Mouse (Mus musculus) kidney, embryonic 14.5 days (tissue): ENCODE data around the gene Efcab11. TPM values are rescaled to one million over a fixed set of nuclear protein-coding genes. Genes with fewer than 3 reads are reported as not detected.

ENCODE experiments used
- ATAC-seq: fragments of 200-750 bp; cut with Nextera tagmentation; 2 replicates; pipeline ENCODE4 v1.8.0; 2017; ENCODE audit warnings: moderate number of reproducible peaks, mild to moderate bottlenecking, moderate TSS enrichment, moderate library complexity; ENCODE audit not compliant: low FRiP score, low TSS enrichment
- H3K27ac ChIP-seq: fragments of 300-500 bp; sonication (generic); 2 replicates; pipeline ENCODE4 v1.5.1; 2014; ENCODE audit warnings: low read depth, mild to moderate bottlenecking, low read length, moderate library complexity, mixed read lengths
- H3K27me3 ChIP-seq: fragments of 300-500 bp; sonication (generic); 2 replicates; pipeline ENCODE4 v1.6.1; 2014; ENCODE audit warnings: mild to moderate bottlenecking, low read length; ENCODE audit not compliant: control insufficient read depth, insufficient read depth
- H3K36me3 ChIP-seq: fragments of 300-500 bp; sonication (generic); 2 replicates; pipeline ENCODE4 v1.6.1; 2014; ENCODE audit warnings: low read length, mixed read lengths; ENCODE audit not compliant: control insufficient read depth, insufficient read depth
- H3K4me1 ChIP-seq: fragments of 300-500 bp; sonication (generic); 2 replicates; pipeline ENCODE4 v1.6.1; 2014; ENCODE audit warnings: low read length, mixed read lengths; ENCODE audit not compliant: control insufficient read depth, insufficient read depth
- H3K4me2 ChIP-seq: fragments of 300-500 bp; sonication (generic); replicated peaks from 2 replicates; pipeline ENCODE4 v1.6.1; 2014; ENCODE audit warnings: low read depth, mild to moderate bottlenecking, low read length
- H3K4me3 ChIP-seq: fragments of 300-500 bp; sonication (generic); 2 replicates; pipeline ENCODE4 v1.5.1; 2014; ENCODE audit warnings: mild to moderate bottlenecking, low read length
- H3K9ac ChIP-seq: fragments of 300-500 bp; sonication (generic); 2 replicates; pipeline ENCODE4 v1.6.1; 2014; ENCODE audit warnings: low read depth, mild to moderate bottlenecking, low read length, moderate library complexity
- H3K9me3 ChIP-seq: fragments of 300-500 bp; sonication (generic); 2 replicates; pipeline ENCODE4 v1.6.1; 2016; ENCODE audit warnings: low read length; ENCODE audit not compliant: control insufficient read depth
- WGBS: fragments of 180-500 bp; shearing (Covaris S2); extraction: QIAGEN DNeasy Blood & Tissue Kit; methylation state at CpG from one replicate; pipeline ENCODE4 v1.1.7; 2014; 5-methylcytosine and 5-hydroxymethylcytosine counted together
- polyA plus RNA-seq: library from polyadenylated mRNA; unstranded; fragments of >200 nt; fragmentation: Nextera tagmentation; extraction: Ambion mirVana; gene quantifications from 2 replicates; pipeline ENCODE4 v1.2.1, GENCODE M21; 2014

Efcab11 gene
- polyA plus RNA-seq, 1 experiment from 2014 or later = 12.8 TPM

GRCm38 (mm10) chr12:99756213-99756612 lies 128.0 kb downstream of the Efcab11 start:
- Histone ChIP-seq H3K9ac (no peak overlapping the region), H3K27me3 (no peaks in the 10 kb centered on the region), H3K4me3 (no peak overlapping the region), H3K4me2 (no peak overlapping the region), H3K4me1 (no peaks in the 10 kb centered on the region), H3K9me3 (no peaks in the 10 kb centered on the region), H3K36me3 (no peaks in the 10 kb centered on the region), H3K27ac (no peak overlapping the region)
- whole genome bisulfite sequencing = 85% methylated on average over 9 of the region's 9 CpGs
- ATAC-seq = no peak

GRCm38 (mm10) chr12:99752986-99753385 lies 131.3 kb downstream of the Efcab11 start:
- H3K4me3 ChIP-seq = no peak overlapping the region
- ATAC-seq = no peak
- H3K9me3 ChIP-seq = no peaks in the 10 kb centered on the region
- no peak overlapping the region for H3K9ac ChIP-seq
- H3K27ac ChIP-seq = no peak overlapping the region
- WGBS = 71% methylated on average over 11 of the region's 11 CpGs
- H3K27me3 ChIP-seq = no peaks in the 10 kb centered on the region
- H3K4me1 ChIP-seq = no peaks in the 10 kb centered on the region
- H3K4me2 ChIP-seq = no peak overlapping the region
- no peaks in the 10 kb centered on the region for H3K36me3 ChIP-seq

- no peak overlapping the region for H3K4me2 ChIP-seq
- ATAC-seq = no peak
- WGBS = 77% methylated on average over 3 of the region's 3 CpGs
- no peaks in the 10 kb centered on the region for H3K4me1 ChIP-seq
- no peak overlapping the region for H3K4me3 ChIP-seq
- no peaks in the 10 kb centered on the region for H3K36me3 ChIP-seq
- no peak overlapping the region for H3K9ac ChIP-seq
- no peaks in the 10 kb centered on the region for H3K27me3 ChIP-seq
- H3K27ac ChIP-seq = no peak overlapping the region
- H3K9me3 ChIP-seq = no peaks in the 10 kb centered on the region
Measured at GRCm38 (mm10) chr12:99749391-99749790, 134.8 kb downstream of the Efcab11 start.

- Histone ChIP-seq H3K36me3 (no peaks in the 10 kb centered on the region), H3K27ac (no peak overlapping the region), H3K4me3 (no peak overlapping the region), H3K4me2 (no peak overlapping the region), H3K27me3 (no peaks in the 10 kb centered on the region), H3K4me1 (no peaks in the 10 kb centered on the region), H3K9me3 (no peaks in the 10 kb centered on the region), H3K9ac (no peak overlapping the region)
- WGBS = 54% methylated on average over 8 of the region's 8 CpGs
- ATAC-seq = no peak
Measured at GRCm38 (mm10) chr12:99741631-99742030, 142.6 kb downstream of the Efcab11 start.

GRCm38 (mm10) chr12:99739211-99739610 lies 145.0 kb downstream of the Efcab11 start:
- H3K36me3 ChIP-seq = no peaks in the 10 kb centered on the region
- no peak overlapping the region for H3K4me3 ChIP-seq
- ATAC-seq = no peak
- H3K27ac ChIP-seq = no peak overlapping the region
- WGBS = 83% methylated on average over 5 of the region's 5 CpGs
- H3K4me2 ChIP-seq = no peak overlapping the region
- H3K9me3 ChIP-seq = no peaks in the 10 kb centered on the region
- H3K4me1 ChIP-seq = no peaks in the 10 kb centered on the region
- H3K27me3 ChIP-seq = no peaks in the 10 kb centered on the region
- no peak overlapping the region for H3K9ac ChIP-seq

GRCm38 (mm10) chr12:99738256-99738655 lies 146.0 kb downstream of the Efcab11 start:
- WGBS = 84% methylated on average over 6 of the region's 6 CpGs
- H3K4me1 ChIP-seq = no peaks in the 10 kb centered on the region
- no peak overlapping the region for H3K27ac ChIP-seq

GRCm38 (mm10) chr12:99736971-99737370 lies 147.3 kb downstream of the Efcab11 start:
- H3K4me3 ChIP-seq = no peak overlapping the region
- no peaks in the 10 kb centered on the region for H3K4me1 ChIP-seq

More at GRCm38 (mm10) chr12:99738256-99738655, 146.0 kb downstream of the Efcab11 start:
- Histone ChIP-seq H3K4me2 (no peak overlapping the region), H3K9me3 (no peaks in the 10 kb centered on the region), H3K9ac (no peak overlapping the region), H3K36me3 (no peaks in the 10 kb centered on the region), H3K4me3 (no peak overlapping the region), H3K27me3 (no peaks in the 10 kb centered on the region)
- no peak for ATAC-seq

GRCm38 (mm10) chr12:99735172-99735571 lies 149.1 kb downstream of the Efcab11 start:
- H3K4me1 ChIP-seq = no peaks in the 10 kb centered on the region
- H3K27ac ChIP-seq = no peak overlapping the region
- 40% methylated on average over 10 of the region's 10 CpGs for WGBS
- H3K36me3 ChIP-seq = no peaks in the 10 kb centered on the region
- H3K27me3 ChIP-seq = no peaks in the 10 kb centered on the region
- H3K4me3 ChIP-seq = no peak overlapping the region
- ATAC-seq = no peak
- no peak overlapping the region for H3K4me2 ChIP-seq
- H3K9ac ChIP-seq = no peak overlapping the region
- H3K9me3 ChIP-seq = no peaks in the 10 kb centered on the region

More at GRCm38 (mm10) chr12:99736971-99737370, 147.3 kb downstream of the Efcab11 start:
- Histone ChIP-seq H3K9ac (no peak overlapping the region), H3K4me2 (no peak overlapping the region), H3K27ac (no peak overlapping the region), H3K9me3 (no peaks in the 10 kb centered on the region), H3K27me3 (no peaks in the 10 kb centered on the region), H3K36me3 (no peaks in the 10 kb centered on the region)
- 53% methylated on average over 3 of the region's 3 CpGs for WGBS
- ATAC-seq = no peak

- 97% methylated on average over 12 of the region's 12 CpGs for WGBS
- no peak overlapping the region for H3K4me2 ChIP-seq
- no peak for ATAC-seq
- no peaks in the 10 kb centered on the region for H3K36me3 ChIP-seq
- H3K4me3 ChIP-seq = no peak overlapping the region
- H3K27ac ChIP-seq = no peak overlapping the region
- H3K4me1 ChIP-seq = no peaks in the 10 kb centered on the region
- no peaks in the 10 kb centered on the region for H3K27me3 ChIP-seq
- H3K9ac ChIP-seq = no peak overlapping the region
- no peaks in the 10 kb centered on the region for H3K9me3 ChIP-seq
Measured at GRCm38 (mm10) chr12:99724206-99724605, 160.0 kb downstream of the Efcab11 start.
